Mouse (Mus musculus): ENCODE data around the gene Cenpp.

Gene Cenpp

DNA sequence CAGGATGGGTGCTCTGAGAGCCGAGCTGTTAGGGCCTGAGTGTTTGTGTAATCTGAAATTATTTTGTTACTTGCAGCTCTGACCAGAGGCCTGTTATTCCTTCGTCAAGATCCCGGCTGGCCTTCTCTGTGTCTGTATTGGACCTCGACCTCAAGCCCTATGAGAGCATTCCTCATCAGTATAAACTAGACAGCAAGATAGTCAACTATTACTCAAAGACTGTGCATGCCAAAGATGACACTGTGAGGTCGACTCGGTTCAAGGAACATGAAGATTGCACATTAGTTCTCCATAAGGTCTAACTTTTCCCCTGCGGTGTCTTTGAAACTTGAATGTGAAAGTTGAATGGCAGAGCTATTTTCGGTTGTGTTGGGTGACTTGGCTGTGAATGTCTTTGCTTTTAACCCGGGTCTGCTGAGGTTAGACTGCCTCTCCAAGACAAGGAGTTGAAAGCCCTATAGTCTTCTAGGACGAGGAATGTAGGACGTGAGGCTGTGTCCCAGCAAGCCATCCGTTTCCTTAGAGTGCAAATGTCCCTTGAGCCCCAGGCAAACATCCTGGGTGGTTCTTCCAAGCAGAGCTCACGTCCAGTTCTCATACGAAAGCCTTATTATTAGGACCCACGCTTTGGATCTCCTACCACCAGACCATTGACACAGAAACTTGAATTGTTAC lies 191.0 kb downstream of the Cenpp start:
- no peak for DNase-seq (ENCODE audit: low spot score in 2 of 2)

DNA sequence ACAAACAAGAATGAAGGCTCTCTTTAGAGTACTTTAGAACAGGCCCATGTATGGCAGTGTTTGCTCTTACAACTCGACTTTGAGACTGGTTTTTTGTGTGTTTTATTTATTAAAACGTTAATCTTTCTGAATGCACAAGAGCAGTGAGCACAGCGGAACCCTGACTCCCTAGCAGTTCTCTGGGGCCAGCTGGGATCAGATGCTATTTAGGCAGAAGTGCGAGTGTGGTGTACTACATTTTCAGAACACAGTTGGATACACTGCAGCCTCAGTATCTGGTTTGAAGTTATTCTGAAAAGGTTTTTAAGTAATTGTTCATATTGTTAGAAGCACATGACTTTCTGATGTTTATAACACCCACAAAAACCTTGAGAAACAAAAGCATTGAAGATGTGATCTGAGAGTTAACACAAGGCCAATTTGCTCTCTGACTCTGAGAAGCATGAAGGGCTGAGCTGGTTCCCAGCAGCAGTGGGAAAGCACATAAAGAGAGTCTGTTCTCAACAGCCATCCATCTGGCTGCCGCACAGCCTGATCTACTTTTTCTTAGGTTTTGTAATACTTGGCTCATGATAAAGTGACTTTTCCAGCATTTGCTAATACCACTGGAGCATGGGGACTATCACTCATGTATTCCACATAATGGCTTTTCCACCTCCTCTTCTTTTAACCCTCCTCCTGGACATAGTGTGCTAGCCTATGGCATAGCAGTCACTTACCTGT lies 191.7 kb downstream of the Cenpp start:
- no peak for DNase-seq (ENCODE audit: low spot score in 2 of 2)

DNA sequence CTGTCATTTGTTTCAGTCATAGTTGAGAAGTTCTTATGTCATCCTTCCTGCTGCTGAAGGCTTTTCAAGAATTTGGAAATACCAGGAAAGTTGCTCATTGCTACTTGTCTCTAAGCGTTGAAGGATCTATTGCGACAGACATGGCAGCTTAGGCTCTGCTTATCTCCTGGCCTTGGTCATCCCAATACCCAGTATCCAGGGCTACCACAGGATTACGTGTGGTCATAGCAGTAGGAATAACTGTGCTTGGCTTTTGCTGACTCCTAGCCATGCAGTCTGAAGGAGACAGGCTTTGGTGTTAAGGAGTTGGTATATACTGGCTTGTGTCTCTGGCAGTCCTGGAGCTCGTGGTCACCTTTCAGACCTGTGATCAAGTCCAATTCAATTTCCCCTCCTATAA lies 192.3 kb downstream of the Cenpp start:
- no peak for DNase-seq (ENCODE audit: low spot score in 2 of 2)

DNA sequence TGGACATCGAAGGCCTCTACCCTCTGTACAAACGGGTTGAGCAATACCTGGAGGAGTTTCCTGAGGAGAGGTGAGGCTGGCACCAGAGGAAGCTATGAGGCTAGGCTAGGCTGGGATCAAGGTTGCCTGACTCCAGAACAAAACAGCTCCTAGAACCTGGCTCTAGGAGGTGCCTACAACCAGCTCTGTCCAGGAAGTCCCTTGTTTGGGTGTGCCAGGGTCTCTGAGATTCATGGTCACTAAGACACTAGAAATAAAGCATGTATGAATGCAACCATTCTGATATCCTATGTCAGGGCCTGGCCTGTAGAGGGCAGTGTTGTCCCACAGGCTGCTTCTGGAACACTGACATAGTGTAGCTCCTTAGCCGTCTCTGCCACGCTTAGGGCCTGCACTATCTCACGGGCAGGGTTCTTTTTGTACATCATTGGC lies 203.3 kb downstream of the Cenpp start:
- DNase-seq (ENCODE audit: low spot score in 2 of 2) = peak; percentile 58 to 78

DNA sequence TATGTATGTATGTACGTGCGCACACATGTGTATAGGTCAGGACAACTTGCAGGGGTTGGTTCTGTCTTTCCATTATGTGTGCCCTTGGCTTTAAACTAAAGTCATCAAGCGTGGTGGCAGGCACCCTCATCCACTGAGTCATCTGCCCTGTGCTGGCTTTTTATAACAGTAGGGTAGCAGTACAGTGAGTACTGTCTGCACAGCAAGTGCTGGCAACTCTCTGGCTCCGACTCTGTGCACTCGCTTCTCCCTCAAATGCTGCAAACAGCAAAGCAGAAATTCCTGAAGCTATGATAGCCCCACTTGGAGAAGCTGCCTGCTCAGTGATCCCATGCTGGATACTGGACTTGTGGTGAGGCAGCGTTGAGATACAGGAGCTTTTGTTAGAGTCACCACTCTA lies 208.1 kb downstream of the Cenpp start:
- no peak for DNase-seq (ENCODE audit: low spot score in 2 of 2)

DNA sequence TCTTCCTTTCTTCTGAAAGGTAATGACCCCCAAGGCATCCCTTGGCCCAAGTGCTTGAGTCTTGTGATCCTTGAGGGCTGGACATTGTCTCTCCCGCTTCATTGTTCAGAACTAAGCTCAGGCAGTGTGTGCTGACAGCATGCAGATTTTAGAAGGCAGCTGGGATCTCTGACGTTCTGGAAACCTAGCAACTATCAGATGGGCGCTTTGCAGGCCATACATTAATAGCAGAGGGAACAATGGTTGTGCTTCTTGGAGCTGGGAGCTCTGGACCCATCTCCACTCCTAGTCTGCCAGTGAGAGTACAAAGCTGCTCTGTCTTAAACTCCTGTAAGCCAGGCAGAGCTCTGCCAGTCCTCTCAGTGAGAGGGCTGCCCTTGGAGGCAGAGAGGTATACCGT lies 216.4 kb downstream of the Cenpp start:
- DNase-seq (ENCODE audit: low spot score in 2 of 2) = no peak

DNA sequence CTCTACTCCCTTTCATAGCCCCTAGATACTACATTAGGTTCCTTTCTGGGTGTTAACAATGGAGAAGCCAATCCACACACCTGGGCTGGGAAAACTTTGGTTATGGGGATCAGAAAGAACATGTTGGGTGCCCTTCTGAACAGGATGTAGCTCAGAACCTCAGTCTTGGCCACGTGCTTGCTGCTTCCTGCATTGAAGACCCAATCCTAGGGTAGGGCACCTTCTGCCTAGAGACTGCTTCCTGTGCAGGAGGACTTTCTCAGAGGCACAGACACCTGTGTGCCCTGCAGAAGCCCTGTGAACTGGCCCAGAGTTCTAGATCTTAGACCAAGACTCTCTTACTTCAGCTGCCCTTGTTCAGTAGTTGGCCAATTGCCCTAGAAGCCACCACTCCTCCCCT lies 216.8 kb downstream of the Cenpp start:
- DNase-seq (ENCODE audit: low spot score in 2 of 2) = no peak

DNA sequence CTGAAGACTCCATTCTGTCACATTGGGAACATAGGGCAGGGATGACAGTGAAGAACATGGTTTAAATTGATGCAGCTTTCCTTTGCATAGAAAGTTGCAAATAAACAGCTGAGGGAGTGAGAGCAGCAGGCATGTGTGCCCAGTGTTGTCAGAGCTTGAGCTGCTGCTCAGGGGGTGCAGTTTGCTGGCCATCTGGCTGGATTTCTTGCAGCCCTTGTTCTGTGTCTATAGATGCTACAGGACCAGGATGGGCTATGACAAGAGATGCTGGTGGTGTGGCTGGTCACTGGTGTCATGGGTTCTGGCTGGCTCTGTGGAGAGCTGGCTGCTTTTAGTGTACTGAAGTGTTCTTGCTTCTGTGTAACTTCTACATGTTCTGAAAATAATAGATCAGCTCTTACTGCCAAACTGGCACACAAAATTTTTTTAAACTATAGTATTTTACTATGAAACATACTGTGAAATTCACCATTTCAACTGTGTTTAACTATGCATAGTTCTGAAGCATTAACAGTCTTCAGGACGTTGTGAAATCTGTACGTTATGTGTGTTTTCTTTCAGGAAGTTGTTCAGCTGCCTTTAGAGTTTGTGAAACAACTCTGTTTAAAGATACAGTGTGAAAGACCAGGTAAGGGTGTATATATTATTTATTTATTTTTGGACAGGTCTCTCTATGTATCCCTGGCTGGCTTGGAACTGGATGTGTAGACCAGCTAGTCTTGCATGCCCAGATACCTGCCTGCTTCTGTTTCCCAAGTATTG lies 219.1 kb downstream of the Cenpp start:
- no peak for DNase-seq (ENCODE audit: low spot score in 2 of 2)

DNA sequence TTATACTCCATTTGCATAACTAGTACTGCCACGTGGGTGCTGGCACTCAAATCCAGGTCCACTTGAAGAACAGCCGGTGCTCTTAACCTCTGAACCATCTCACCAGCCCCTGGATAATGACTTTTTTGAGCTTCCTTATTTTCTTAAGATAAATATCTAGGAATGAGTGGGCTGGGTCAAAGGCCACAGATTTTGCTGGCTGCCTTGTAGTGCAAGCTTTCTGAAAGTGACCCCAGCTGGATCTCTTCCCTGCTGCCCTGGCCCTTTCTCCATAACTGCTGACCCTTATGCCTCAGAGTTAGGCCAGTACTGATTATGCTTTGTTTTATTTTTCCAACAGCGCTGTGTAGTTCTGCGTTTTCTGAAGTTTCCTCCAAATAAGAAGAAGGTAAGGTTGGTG lies 222.1 kb downstream of the Cenpp start:
- DNase-seq (ENCODE audit: low spot score in 2 of 2) = no peak

DNA sequence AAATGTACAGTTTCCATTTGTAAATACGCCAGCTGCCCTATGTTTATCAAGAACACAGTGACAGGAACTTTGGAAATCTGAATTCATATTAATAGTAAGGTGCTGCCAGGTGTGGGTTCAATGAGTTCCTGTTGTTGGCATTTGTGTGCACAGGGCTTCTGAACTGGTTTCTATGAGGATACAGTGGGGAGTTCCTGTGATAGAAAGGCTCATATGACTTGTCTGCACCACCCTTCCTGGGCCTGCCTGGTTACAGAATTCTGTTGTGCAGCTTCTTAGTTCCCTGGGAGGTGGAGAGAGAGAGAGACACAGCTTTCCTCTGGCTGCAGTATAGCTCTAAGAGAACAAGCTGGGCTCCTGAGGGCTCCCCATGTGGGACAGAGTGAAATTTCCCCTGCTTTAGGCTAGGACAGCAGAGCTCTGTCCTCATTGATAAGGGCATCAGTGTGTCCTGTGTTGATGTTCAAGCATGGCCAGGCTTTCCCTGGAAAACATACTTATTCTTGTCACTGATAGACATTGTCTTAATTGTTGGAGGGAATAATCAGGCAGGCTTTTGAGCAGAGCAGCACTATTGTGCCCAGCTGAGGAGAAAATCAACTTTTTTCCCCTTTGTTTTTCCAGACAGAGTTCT lies 224.4 kb downstream of the Cenpp start:
- DNase-seq (ENCODE audit: low spot score in 2 of 2) = no peak

DNA sequence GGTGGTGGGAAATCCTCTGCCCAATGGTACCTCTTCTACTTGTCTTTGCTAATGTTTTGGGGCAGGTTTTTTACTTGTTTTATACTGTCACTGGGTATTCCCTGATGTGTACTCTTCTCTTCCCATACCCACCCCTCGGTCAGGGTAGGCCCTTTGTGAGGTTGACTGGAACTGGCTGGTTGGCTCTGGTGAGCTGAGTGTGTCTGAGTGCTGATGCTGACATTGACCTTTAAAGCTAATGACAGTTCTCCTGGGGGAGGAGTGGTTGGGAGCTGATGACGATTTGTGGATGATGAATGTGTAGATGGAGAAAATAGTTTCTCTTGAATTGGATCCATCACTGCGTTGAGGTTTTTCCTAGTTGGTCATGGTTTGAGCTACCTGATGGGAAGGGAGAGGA lies 225.8 kb downstream of the Cenpp start:
- no peak for DNase-seq (ENCODE audit: low spot score in 2 of 2)

DNA sequence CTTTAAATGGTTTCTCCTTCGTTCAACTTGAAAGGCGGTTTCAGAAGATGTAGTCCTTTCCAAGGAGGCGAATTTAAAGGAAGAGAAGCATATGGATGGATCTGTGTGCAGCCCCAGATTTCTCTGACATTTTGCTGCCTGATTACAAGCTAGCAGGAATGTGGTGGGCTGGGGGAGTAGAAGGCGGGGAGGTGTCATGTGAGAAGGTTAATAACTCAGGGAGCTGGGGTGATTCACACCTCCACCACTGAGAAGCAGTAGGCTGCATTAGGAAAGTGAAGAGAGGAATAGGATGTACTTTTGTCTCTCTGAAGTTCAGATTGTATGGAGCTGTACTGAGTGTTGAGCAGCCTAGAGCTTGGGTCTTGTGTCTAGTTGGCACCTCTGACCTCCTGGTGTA lies 230.6 kb downstream of the Cenpp start:
- no peak for DNase-seq (ENCODE audit: low spot score in 2 of 2)

DNA sequence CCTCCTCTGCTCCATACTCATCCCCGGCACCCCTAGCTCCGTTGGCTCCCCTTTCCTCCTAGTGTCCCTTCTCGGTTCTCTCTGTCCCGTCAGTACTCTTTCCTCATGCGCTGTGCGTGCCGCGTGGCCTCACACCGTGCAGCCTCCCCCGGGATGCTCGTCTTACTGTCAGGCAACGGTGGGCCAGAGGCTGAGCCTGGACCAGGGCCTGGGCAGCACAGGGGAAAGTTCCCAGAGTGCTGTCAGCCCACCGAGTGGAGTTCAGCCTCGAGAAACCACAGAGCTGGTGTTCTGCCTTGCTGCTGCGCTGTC lies 231.0 kb downstream of the Cenpp start:
- DNase-seq (ENCODE audit: low spot score in 2 of 2) = peak in 1 of 2 experiments; percentile 19

DNA sequence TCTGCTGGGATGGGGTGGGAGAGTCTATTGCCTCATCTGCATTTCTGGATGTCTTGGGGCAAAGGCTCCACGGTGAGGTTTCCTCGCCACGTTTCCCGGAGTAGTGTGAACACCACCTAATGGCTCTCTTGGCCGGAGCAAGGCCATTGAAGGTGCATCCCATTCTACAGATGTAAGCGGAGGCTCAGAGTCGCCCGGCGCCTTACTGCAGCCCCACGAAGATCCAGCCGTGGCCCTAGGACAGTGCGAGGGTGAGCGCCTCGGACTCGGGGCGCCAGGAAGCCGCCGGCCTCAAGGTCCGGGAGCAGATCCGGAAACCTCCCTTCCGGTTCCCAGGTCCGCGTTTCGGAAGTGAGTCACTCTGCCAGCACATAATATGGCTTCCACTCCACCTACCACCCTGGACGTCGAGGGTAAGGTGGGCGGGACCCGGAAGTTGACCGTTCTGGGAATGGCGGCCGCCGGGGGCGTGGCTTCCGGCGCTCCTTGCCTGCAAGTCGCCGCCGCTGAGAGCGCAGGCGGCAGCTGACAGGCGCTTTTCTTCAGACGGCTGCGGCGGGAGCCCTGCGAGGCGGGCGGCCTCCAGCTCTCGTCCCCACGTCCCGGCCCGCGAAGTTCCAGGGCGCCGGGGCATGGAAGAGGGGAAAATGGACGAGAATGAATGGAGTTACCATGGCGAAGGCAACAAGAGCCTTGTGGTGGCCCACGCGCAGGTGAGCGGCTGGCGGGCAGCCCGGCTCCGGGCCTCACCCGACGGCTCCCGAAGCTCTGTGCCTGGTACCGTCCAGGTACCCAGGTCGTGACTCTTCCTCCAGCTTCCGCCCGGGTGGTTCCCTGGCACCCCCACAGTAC lies 231.6 kb downstream of the Cenpp start, which contains the start of gene Ippk:
Gene Ippk, plus strand, starts transcription at position 496 of the 852 bp plus-strand sequence.
- peak; percentile 97 to 99 for DNase-seq (ENCODE audit: low spot score in 2 of 2)
